Mouse (Mus musculus) forebrain, embryonic 15.5 days (tissue): ENCODE results near the gene Gm20765. TPM values are rescaled to one million over a fixed set of nuclear protein-coding genes. Genes with fewer than 3 reads are reported as not detected.

Source experiments
- polyA plus RNA-seq: library from polyadenylated mRNA; unstranded; fragments of >200 nt; fragmentation: Nextera tagmentation; extraction: Ambion mirVana; gene quantifications from 2 replicates; pipeline ENCODE4 v1.2.1, GENCODE M21; 2015

The Gm20765 gene
- polyA plus RNA-seq, 1 experiment from 2014 or later: not detected

Other genes starting within 250 kb of the Gm20765 start
- not detected in 2 replicates for gene Gm21293, start 42.5 kb upstream of the Gm20765 start, polyA plus RNA-seq
- gene Gm6763, start 34.0 kb upstream of the Gm20765 start, polyA plus RNA-seq: not detected in 2 replicates
- not detected in 2 replicates for gene Gm8764, start 25.5 kb upstream of the Gm20765 start, polyA plus RNA-seq
- gene Gm21304, start 17.0 kb upstream of the Gm20765 start, polyA plus RNA-seq: not detected in 2 replicates
- gene Gm21312, start 8.5 kb upstream of the Gm20765 start, polyA plus RNA-seq: not detected in 2 replicates
- gene Gm4340, start 8.5 kb downstream of the Gm20765 start, polyA plus RNA-seq: not detected in 2 replicates